Mouse (Mus musculus): ENCODE results near the gene Exosc5. TPM values are rescaled to one million over a fixed set of nuclear protein-coding genes. Genes with fewer than 3 reads are reported as not detected.

The Exosc5 gene
- total RNA-seq (2023), result 10 to 100 TPM; 27.7 to 34.1 TPM

DNA sequence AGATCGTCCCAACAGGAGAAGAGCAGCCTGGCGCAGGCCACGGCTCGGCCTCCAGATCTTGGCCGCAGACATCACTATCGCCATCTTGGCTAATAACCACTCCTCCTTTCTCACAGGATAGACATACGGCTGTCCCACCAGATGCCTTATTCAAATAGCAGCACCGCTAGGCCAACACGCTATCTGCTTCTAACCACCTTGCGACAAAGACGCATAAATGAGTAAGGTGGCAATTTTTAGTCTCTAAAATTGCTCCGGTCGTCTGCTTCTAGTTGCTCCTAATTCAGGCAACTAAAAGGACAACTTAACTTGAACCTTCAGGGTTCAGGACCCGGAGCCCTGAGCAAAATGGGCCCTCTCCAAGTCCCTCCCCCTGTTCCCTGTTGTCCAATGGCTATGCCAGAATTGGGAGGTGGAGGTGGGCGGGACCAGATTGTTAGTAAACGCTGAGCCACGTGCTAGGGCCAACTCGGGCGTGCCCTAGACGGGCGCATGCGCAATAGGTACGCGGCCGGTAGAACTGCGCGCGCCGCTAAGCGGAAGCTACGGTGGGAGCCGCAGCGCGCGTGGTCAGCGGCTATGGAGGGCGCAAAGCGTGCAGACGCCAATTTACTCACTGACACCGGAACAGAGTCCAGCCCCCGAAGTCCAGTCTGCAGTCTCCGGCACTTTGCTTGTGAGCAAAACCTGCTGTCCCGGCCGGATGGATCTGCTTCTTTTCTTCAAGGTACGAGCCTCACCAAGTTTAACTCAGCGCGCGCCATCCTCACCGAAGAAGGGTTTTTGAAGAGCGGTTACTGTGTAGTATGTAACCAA is at the start of gene Exosc5, which contains the start of gene Bckdha:
TSS of gene Exosc5 (plus strand) at position 508 of the 816 bp plus-strand sequence.
TSS of gene Bckdha (minus strand) at position 325 of the 816 bp plus-strand sequence.

DNA sequence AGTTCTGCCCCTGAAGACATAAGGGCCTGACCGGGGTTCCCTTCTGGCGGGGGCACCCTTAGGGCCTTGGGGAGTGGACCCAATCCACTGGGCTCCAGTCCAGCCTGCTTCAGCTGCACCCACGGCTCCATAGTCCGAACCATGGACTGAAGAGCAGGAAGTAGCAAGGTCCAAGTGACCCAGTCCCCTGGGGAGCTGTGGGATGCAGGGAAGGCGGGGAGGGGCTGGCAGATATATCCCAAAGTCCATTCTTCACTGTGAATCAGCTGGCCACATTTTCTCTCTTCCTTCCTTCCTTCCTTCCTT is 43.3 kb upstream of the Exosc5 start, which contains the start of gene Erich4:
TSS of gene Erich4 (minus strand) at position 187 of the 306 bp plus-strand sequence.

DNA sequence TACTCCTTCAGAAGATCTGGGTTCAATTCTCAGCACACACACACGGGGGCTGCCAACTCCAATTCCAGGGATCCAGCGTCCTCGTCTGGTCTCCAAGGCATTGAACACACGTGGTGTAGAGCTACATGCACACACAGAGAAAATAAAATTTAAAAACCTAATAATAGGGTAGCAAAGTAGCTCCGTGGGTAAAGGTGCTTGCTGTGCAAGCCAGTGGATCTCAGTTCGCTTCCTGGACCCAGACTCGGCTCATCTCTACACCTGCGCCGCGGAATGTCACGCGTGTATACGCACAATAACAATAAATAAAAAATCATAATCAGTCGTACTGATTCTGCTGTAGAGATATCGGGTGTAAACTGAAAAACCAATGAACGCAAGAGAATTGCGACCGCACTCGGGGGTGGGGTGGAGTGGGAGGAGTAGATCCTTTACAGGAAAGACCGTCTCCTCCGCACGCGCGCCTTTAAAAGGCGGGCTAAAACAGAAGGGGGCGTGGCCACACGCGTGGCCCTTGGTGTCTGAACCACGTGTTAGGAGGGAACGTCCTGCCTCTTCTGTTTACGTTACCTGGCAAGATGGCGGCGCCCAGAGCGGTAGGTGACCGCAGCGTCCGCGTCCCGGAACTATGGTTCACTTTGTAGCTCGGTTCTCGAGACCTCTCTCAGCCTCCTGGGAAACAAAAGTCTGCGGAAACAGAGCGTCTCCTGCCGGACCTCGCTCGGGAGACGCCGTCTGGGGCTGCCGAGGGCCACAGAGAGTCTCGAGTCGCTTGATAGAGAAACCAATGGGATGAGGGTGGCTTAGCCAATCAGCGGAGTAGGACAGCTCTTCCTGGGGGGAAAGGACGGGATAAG is 39.9 kb upstream of the Exosc5 start, which contains the start of gene Dmac2:
TSS of gene Dmac2 (plus strand) at position 550 of the 857 bp plus-strand sequence.

DNA sequence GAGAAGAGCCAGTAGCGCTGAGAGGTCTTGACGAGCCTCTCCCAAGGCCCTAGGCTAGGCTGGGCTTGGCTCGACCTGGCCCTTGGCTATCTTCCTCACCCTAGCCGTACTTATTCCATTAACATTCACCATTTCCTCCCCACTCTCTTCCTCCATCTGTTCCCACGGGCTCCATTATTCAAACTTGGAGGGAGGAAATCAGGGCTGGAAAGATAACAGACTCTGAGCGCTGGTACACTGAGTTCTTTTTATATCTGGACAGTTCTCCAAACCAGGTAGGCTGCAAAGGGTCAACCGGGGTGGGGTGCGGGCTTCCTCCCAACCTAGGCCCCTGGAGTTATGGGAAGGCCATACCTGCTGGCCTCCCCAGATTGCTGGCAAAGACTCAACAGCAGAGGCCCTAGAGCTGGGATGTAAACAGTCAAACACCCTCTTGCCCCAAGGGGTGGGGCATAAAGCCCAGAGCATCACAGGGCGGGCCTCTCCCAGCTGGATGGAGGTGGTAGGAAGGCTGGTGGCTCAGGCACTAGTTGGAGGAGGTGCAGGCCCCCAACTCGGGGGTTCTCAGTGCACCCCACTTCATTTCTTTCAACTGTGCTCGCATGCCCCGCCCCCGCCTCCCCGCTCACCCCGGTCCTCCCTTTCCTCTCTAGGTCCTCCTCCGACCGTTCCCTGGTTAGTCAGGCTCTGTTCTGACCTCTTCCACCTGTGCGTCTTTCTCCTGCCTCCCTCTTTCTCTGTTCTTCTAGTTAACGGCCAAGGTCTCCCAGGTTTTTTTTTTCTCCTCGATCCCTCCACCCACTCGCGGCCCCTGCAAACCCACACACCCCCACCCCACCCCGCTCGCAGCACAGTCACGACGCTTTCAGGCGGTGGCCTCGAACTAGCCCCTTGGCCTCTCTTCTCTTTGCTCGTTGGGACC is 32.2 kb upstream of the Exosc5 start, which contains the start of gene B3gnt8:
TSS of gene B3gnt8 (plus strand) at position 146 of the 922 bp plus-strand sequence.

DNA sequence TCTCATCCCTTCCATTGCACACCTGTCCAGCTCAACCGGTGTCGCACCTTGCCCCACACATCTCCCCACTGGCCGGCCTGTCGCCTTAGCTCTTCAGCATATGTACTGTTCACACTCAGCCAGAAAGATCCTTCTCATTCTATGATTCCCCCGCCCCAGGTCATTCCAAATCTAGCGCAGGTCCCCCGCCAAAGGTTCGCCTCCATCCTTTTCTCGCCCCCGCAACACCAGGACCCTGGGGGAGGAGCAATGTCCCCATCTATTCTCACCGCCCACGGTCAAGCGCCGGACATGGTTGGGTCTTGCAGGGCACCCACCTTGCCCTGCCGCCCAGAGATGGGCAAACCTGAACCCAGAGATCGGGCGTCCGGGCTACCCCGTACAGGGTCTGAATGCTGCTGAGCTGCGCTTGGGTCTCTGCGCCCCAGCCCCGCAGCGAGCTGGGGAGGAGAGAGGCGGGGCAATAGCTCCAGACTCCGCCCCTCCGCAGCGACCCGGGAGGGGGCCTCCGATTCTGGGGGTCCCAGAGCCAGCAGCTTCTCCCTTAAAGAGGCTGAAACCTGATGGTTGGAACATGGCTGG is 15.8 kb downstream of the Exosc5 start, which contains the start of gene Tmem91:
TSS of gene Tmem91 (minus strand) at position 448 of the 582 bp plus-strand sequence.

DNA sequence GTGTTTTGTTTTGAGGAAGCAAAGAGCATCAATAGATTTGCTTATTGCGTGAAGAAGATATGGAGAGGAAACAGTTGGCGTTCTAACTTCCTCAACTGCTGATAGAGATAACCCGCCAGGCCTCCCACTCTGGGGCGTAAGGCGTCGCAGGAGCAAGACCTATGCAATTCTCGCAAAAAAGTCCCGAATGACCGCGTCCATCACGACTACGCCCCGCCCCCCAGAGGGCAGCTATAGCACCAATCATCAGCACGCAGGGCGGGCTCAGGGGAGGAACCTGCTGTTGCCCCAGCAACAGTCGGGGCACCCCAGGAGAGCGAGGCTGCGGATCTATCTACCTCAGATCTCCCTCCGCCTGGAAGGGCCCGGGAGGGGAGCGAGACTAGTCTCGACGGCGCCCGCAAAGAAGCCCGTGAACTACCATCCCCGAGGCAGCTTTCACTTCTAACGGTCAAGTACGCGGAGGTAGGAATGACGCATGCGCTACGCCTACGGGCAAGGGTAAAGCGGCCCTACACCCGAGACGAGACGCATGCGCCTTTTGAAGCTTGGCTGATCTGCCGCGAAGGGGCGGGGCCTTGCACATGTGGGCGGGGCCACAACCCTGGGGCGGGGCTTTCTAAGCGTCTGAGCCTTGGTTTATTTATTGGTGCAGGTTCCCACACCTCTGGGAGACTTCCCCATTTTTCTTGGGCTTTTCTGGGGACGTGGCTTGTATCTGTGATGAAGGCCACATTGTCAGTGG is 21.7 kb downstream of the Exosc5 start, which contains the start of gene B9d2:
TSS of gene B9d2 (plus strand) at position 267 of the 745 bp plus-strand sequence.

DNA sequence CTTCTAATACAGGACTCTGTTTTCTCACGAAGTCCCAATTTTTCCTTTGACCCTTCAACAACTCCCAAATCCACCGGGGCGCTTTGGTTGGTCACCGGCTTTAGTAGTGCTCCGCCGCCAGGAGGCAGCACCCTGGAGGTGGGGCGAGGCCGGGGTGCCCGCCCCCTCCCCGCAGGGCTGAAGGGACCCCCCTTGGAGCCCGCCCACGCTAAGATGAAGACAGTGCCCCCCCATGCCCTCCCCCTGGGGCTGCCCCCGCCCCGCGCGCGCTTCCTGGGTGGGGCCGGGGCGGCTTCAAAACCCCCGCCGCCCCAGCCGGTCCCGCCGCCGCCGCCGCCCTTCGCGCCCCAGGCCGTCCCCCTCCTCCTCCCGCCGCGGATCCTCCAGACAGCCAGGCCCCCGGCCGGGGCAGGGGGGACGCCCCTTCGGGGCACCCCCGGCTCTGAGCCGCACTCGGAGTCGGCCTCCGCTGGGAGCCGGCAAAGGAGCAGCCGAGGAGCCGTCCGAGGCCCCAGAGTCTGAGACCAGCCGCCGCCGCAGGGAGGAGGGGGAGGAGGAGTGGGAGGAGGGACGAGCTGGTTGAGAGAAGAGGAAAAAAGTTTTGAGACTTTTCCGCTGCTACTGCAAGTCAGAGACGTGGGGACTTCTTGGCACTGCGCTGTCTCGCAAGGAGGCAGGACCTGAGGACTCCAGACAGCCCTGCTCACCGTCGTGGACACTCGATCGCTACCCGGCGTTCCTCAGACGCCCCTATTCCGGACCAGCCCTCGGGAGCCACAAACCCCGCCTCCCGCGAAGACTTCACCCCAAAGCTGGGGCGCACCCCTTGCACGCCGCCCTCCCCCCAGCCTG is 27.9 kb downstream of the Exosc5 start, which contains the start of gene Tgfb1:
TSS of gene Tgfb1 (plus strand) at position 323 of the 852 bp plus-strand sequence.

DNA sequence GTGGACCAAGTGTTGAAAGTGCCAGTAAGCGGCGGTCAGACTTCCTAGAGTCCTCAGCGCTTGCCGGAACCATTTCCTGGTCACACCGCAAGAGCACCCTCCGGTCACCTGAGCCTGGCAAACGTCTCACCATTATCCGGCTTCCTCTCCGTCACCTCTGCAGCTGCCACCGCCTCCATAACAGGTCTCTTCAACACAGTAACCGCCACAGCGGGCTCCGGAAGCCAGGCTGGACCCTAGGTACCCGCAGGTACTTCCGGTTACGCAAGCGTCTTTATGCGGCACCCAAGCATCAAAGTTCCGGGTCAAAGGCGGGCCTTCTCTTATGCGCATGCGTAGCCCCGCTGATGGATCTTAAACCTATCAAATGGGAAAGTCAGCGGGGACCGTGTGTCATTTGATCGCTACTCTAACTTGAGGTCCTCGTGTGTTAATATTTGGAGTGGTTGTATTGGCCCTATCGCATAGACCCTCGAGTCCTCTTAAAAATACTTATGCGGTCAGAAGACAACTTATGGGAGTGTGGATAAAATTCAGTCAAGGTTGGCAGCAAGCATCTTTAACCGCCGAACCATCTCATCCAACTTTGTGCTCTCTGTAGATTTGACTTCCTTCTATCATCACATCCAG is 59.9 kb downstream of the Exosc5 start, which contains the start of gene Ccdc97:
TSS of gene Ccdc97 (minus strand) at position 301 of the 630 bp plus-strand sequence.

Other genes starting within 250 kb of the Exosc5 start
- not detected for gene Cxcl17, start 246.3 kb upstream of the Exosc5 start, total RNA-seq (2023)
- gene Ceacam1, start 181.6 kb upstream of the Exosc5 start, total RNA-seq (2023), result 100 to 1,000 TPM; 245 to 270 TPM
- 10 to 100 TPM; 33.5 to 35.1 TPM for gene Ceacam2, start 119.3 kb upstream of the Exosc5 start, total RNA-seq (2023)
- gene Erich4, start 43.3 kb upstream of the Exosc5 start, total RNA-seq (2023), result not detected
- gene Dmac2, start 39.8 kb upstream of the Exosc5 start, total RNA-seq (2023), result 10 to 100 TPM; 21.2 to 25.3 TPM
- gene B3gnt8, start 32.5 kb upstream of the Exosc5 start, total RNA-seq (2023), result 10 to 100 TPM; 16.3 to 24.1 TPM
- gene Bckdha, start 183 bp upstream of the Exosc5 start, total RNA-seq (2023), result 10 to 100 TPM; 41.4 to 49.7 TPM
- under 1 TPM in 1 of 2 experiments, not detected in 1; 0.42 TPM for gene Tmem91, start 16.0 kb downstream of the Exosc5 start, total RNA-seq (2023)
- gene B9d2, start 21.6 kb downstream of the Exosc5 start, total RNA-seq (2023), result 10 to 100 TPM; 26.2 to 28.7 TPM
- gene Tgfb1, start 27.8 kb downstream of the Exosc5 start, total RNA-seq (2023), result 100 to 1,000 TPM; 166 to 200 TPM
- gene Ccdc97, start 59.9 kb downstream of the Exosc5 start, total RNA-seq (2023), result 10 to 100 TPM; 66.4 to 74.4 TPM
- gene Hnrnpul1, start 95.6 kb downstream of the Exosc5 start, total RNA-seq (2023), result 100 to 1,000 TPM; 199 to 224 TPM
- gene Axl, start 129.5 kb downstream of the Exosc5 start, total RNA-seq (2023), result 1 to 10 TPM; 4.0 to 6.3 TPM
- gene Cyp2s1, start 157.7 kb downstream of the Exosc5 start, total RNA-seq (2023), result not detected
- not detected for gene Cyp2b10, start 238.5 kb downstream of the Exosc5 start, total RNA-seq (2023)